Mouse (Mus musculus) myocyte (in vitro differentiated cells): ENCODE results near the gene Ifit1bl1. TPM values are rescaled to one million over a fixed set of nuclear protein-coding genes. Genes with fewer than 3 reads are reported as not detected.

ENCODE experiments used
- H3K27me3 ChIP-seq: one replicate; pipeline ENCODE4 v1.6.1; 2011; ENCODE audit not compliant: control insufficient read depth, insufficient read depth, insufficient read length
- H3K36me3 ChIP-seq: one replicate; pipeline ENCODE4 v1.6.1; 2011; ENCODE audit not compliant: control insufficient read depth, insufficient read depth
- H3K4me2 ChIP-seq: one replicate; pipeline ENCODE4 v1.6.1; 2011; ENCODE audit warnings: low read depth, control low read depth
- H3K4me3 ChIP-seq: one replicate; pipeline ENCODE4 v1.5.1; 2011; ENCODE audit warnings: mild to moderate bottlenecking, control low read depth, moderate library complexity
- H3K79me2 ChIP-seq: one replicate; pipeline ENCODE4 v1.6.1; 2011; ENCODE audit not compliant: control insufficient read depth, insufficient read depth
- H3ac ChIP-seq: one replicate; pipeline ENCODE4 v1.6.1; 2011; ENCODE audit not compliant: control insufficient read depth, insufficient read length
- CEBPB ChIP-seq: IDR thresholded peaks from 2 replicates; pipeline ENCODE4 v1.6.1; 2011; ENCODE audit warnings: mild to moderate bottlenecking, moderate library complexity; ENCODE audit not compliant: poor library complexity, insufficient read depth, severe bottlenecking
- E2F4 ChIP-seq: IDR thresholded peaks from one replicate; pipeline ENCODE4 v1.6.1; 2011; ENCODE audit warnings: mild to moderate bottlenecking, control low read depth, moderate library complexity; ENCODE audit not compliant: insufficient read depth
- MAX ChIP-seq: IDR thresholded peaks from one replicate; pipeline ENCODE4 v1.6.1; 2011; ENCODE audit warnings: low read depth, mild to moderate bottlenecking, control low read depth
- MYOD1 ChIP-seq, 3 experiments: IDR thresholded peaks; one replicate each; pipeline ENCODE4 v1.6.1; 2011; ENCODE audit warnings: control low read depth in 2 of 3, low read depth in 2 of 3, mild to moderate bottlenecking in 2 of 3, moderate library complexity in 1 of 3; ENCODE audit not compliant: insufficient read length in 2 of 3, control insufficient read depth in 1 of 3
- MYOG ChIP-seq, 3 experiments: IDR thresholded peaks; one replicate each; pipeline ENCODE4 v1.6.1; 2011; ENCODE audit warnings: control low read depth in 2 of 3, low read depth in 2 of 3, mild to moderate bottlenecking in 2 of 3; ENCODE audit not compliant: insufficient read length in 2 of 3, control insufficient read depth in 1 of 3, insufficient read depth in 1 of 3
- POLR2A ChIP-seq: IDR thresholded peaks from one replicate; pipeline ENCODE4 v1.6.1; 2011; ENCODE audit warnings: low read depth, mild to moderate bottlenecking, control low read depth, moderate library complexity; ENCODE audit not compliant: insufficient read length
- POLR2AphosphoS2 ChIP-seq: IDR thresholded peaks from one replicate; pipeline ENCODE4 v1.6.1; 2011; ENCODE audit warnings: low read depth, control low read depth; ENCODE audit not compliant: insufficient read length
- REST ChIP-seq: IDR thresholded peaks from one replicate; pipeline ENCODE4 v1.6.1; 2011; ENCODE audit warnings: mild to moderate bottlenecking, control low read depth, moderate library complexity; ENCODE audit not compliant: insufficient read depth, insufficient read length
- SRF ChIP-seq: IDR thresholded peaks from one replicate; pipeline ENCODE4 v1.6.1; 2011; ENCODE audit warnings: low read depth; ENCODE audit not compliant: control insufficient read depth, insufficient read length
- TCF12 ChIP-seq: IDR thresholded peaks from one replicate; pipeline ENCODE4 v1.6.1; 2011; ENCODE audit warnings: mild to moderate bottlenecking, control low read depth; ENCODE audit not compliant: poor library complexity, insufficient read depth, severe bottlenecking
- TCF3 ChIP-seq: IDR thresholded peaks from one replicate; pipeline ENCODE4 v1.6.1; 2011; ENCODE audit warnings: low read depth, control low read depth; ENCODE audit not compliant: insufficient read length
- USF1 ChIP-seq: IDR thresholded peaks from one replicate; pipeline ENCODE4 v1.6.1; 2011; ENCODE audit warnings: low read depth, mild to moderate bottlenecking, control low read depth, moderate library complexity
- polyA plus RNA-seq: library from polyadenylated mRNA; unstranded; fragments of >200 nt; fragmentation: generic; extraction: Trizol; gene quantifications from one replicate; pipeline ENCODE4 v1.2.1, GENCODE M21; 2012; ENCODE audit warnings: missing spikeins

The Ifit1bl1 gene
- polyA plus RNA-seq, 1 experiment: 0.05 TPM

DNA sequence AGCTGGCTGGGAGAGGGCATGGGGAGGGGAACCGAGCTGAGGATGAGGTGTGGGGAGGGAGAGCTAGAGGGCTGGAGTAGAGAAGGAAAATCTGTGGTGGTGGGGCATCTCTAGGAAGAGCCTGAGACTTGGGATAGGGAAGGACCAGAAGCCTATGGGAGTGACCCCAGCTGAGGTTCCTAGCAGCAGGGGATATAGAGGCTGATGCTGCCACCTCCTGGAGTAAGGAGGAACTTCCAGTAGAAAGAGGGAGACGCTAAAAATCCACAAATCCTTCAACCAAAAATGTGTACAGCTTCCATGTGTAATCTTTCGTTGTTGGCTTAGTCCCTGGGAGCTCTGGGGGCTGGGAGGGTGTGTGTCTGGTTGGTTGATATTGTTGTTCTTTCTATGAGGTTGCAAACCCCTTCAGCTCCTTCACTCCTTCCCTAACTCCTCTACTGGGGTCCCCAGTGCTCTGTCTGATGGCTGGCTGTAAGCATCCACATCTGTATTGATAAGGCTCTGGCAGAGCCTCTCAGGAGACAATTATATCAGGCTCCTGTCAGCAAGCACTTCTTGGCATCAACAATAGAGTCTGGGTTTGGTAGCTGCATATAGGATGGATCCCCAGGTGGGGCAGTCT lies 35.3 kb upstream of the Ifit1bl1 start:
- Histone ChIP-seq H3K4me3 (no peak overlapping the region), H3K4me2 (no peak overlapping the region), H3ac (no peak overlapping the region), H3K27me3 (peaks cover 7% of the 10 kb centered on the region), H3K79me2 (no peaks in the 10 kb centered on the region), H3K36me3 (no peaks in the 10 kb centered on the region)
- no peak for TF ChIP-seq POLR2AphosphoS2
- no peak for TF ChIP-seq TCF12
- no peak for TF ChIP-seq SRF
- TF ChIP-seq MYOG (IDR thresholded peaks at IDR 0.05; ENCODE audit: control insufficient read depth in 1 of 3, insufficient read depth in 1 of 3, insufficient read length in 2 of 3, low read depth in 2 of 3): no peak
- TF ChIP-seq MAX: no peak
- no peak for TF ChIP-seq E2F4
- no peak for TF ChIP-seq POLR2A
- no peak for TF ChIP-seq TCF3
- TF ChIP-seq MYOD1 (IDR thresholded peaks at IDR 0.05; ENCODE audit: control insufficient read depth in 1 of 3, insufficient read length in 2 of 3, low read depth in 2 of 3): no peak
- TF ChIP-seq USF1: no peak
- TF ChIP-seq CEBPB: no peak
- no peak for TF ChIP-seq REST

- TF ChIP-seq POLR2A: no peak
Observed at GRCm38 (mm10) chr19:34633484-34633883, 31.7 kb upstream of the Ifit1bl1 start.

DNA sequence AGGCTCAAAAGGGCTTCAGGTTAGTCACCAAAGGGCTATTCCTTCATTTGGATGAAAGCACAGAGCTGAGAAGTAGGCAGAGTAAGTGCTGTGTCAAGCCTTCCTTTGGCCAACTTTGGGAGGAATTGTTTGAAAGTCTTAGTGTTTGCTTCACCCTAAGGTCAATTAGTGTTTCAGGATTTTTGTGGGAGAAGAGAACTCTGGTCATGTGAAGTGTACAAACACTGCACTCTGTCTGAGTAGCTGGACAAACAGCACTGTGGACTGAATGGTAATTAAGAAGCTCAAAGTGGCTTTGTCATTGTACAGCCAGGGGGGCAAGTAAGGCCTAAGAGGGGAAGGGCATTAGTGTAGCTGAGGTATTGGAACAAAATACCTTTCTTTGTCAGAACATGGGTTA lies 29.7 kb upstream of the Ifit1bl1 start:
- no peak overlapping the region for H3K4me3 ChIP-seq
- no peak overlapping the region for H3K4me2 ChIP-seq
- no peak overlapping the region for H3ac ChIP-seq
- peaks cover 13% of the 10 kb centered on the region for H3K27me3 ChIP-seq
- H3K79me2 ChIP-seq: no peaks in the 10 kb centered on the region
- TF ChIP-seq USF1: no peak
- TF ChIP-seq E2F4: no peak
- TF ChIP-seq MYOG (IDR thresholded peaks at IDR 0.05; ENCODE audit: control insufficient read depth in 1 of 3, insufficient read depth in 1 of 3, insufficient read length in 2 of 3, low read depth in 2 of 3): no peak
- no peak for TF ChIP-seq MAX
- no peak for TF ChIP-seq CEBPB
- no peak for TF ChIP-seq REST
- no peak for TF ChIP-seq SRF
- TF ChIP-seq POLR2A: no peak
- TF ChIP-seq POLR2AphosphoS2: no peak
- no peak for TF ChIP-seq TCF3
- TF ChIP-seq TCF12: no peak
- no peak for TF ChIP-seq MYOD1 (IDR thresholded peaks at IDR 0.05; ENCODE audit: control insufficient read depth in 1 of 3, insufficient read length in 2 of 3, low read depth in 2 of 3)
- H3K36me3 ChIP-seq: no peaks in the 10 kb centered on the region

More at GRCm38 (mm10) chr19:34633484-34633883, 31.7 kb upstream of the Ifit1bl1 start:
- Histone ChIP-seq H3ac (no peak overlapping the region), H3K4me2 (no peak overlapping the region), H3K36me3 (no peaks in the 10 kb centered on the region), H3K27me3 (peaks cover 13% of the 10 kb centered on the region), H3K79me2 (no peaks in the 10 kb centered on the region), H3K4me3 (no peak overlapping the region)

GRCm38 (mm10) chr19:34627496-34627895 lies 25.7 kb upstream of the Ifit1bl1 start:
- Histone ChIP-seq H3K4me3 (no peak overlapping the region), H3ac (no peak overlapping the region), H3K36me3 (no peaks in the 10 kb centered on the region), H3K79me2 (no peaks in the 10 kb centered on the region), H3K4me2 (no peak overlapping the region), H3K27me3 (peaks cover 27% of the 10 kb centered on the region)
- no peak for TF ChIP-seq REST
- no peak for TF ChIP-seq TCF12
- TF ChIP-seq USF1: no peak
- no peak for TF ChIP-seq MYOD1 (IDR thresholded peaks at IDR 0.05; ENCODE audit: control insufficient read depth in 1 of 3, insufficient read length in 2 of 3, low read depth in 2 of 3)
- TF ChIP-seq POLR2AphosphoS2: no peak

DNA sequence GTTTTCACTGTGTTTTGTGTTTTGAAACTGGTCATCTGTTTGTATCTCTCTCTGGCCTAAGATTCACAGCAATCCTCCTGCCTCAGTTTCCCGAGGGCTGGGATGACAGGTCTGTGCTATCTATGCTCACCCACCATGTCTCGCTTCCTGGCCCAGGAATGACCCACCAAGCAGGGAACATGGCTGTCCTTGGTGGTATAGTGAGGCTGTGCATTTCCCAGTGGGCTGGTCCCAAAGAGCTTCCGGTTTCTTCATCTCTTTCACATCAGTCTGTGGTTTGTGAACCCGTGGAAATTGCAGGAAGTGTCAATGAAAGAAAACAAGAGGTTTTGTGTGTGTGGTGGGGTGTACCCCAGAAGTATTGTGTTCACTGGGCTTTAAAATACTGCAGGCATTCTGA lies 22.9 kb upstream of the Ifit1bl1 start:
- peaks cover 34% of the 10 kb centered on the region for H3K27me3 ChIP-seq
- H3ac ChIP-seq: no peak overlapping the region
- TF ChIP-seq MYOG (IDR thresholded peaks at IDR 0.05; ENCODE audit: control insufficient read depth in 1 of 3, insufficient read depth in 1 of 3, insufficient read length in 2 of 3, low read depth in 2 of 3): no peak
- no peak overlapping the region for H3K4me3 ChIP-seq
- H3K79me2 ChIP-seq: no peaks in the 10 kb centered on the region
- H3K4me2 ChIP-seq: no peak overlapping the region
- H3K36me3 ChIP-seq: no peaks in the 10 kb centered on the region

DNA sequence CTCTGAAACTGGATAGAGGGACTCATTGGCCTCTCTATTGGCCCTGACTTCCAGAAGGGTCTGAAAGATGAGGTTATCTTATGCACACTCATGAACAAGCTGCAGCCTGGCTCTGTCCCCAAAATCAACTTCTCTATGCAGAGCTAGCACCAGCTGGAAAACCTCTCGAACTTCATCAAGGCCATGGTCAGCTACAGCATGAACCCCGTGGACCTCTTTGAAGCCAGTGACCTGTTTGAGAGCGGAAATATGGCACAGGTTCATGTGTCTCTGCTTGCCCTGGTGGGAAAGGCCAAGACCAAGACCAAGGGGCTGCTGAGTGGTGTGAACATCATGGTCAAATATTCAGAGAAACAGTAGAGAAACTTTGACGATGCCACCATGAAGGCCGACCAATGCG lies 22.0 kb upstream of the Ifit1bl1 start:
- no peak overlapping the region for H3K4me3 ChIP-seq
- no peak for TF ChIP-seq POLR2A
- no peak for TF ChIP-seq POLR2AphosphoS2
- no peak for TF ChIP-seq CEBPB
- no peak for TF ChIP-seq E2F4
- no peak for TF ChIP-seq MYOG (IDR thresholded peaks at IDR 0.05; ENCODE audit: control insufficient read depth in 1 of 3, insufficient read depth in 1 of 3, insufficient read length in 2 of 3, low read depth in 2 of 3)
- no peak for TF ChIP-seq TCF12
- TF ChIP-seq SRF: no peak
- TF ChIP-seq REST: no peak
- no peak for TF ChIP-seq TCF3
- no peak for TF ChIP-seq MAX
- no peak for TF ChIP-seq MYOD1 (IDR thresholded peaks at IDR 0.05; ENCODE audit: control insufficient read depth in 1 of 3, insufficient read length in 2 of 3, low read depth in 2 of 3)
- no peak for TF ChIP-seq USF1

More for the DNA sequence above, 22.0 kb upstream of the Ifit1bl1 start:
- Histone ChIP-seq H3ac (no peak overlapping the region), H3K36me3 (no peaks in the 10 kb centered on the region), H3K79me2 (no peaks in the 10 kb centered on the region), H3K4me2 (no peak overlapping the region), H3K27me3 (peaks cover 34% of the 10 kb centered on the region)
